Mouse (Mus musculus): ENCODE measurements around the gene Ceacam14. TPM values are rescaled to one million over a fixed set of nuclear protein-coding genes. Genes with fewer than 3 reads are reported as not detected.

The Ceacam14 gene
- not detected in 2 replicates for polyA plus RNA-seq (2011; ENCODE audit: insufficient read depth, insufficient read length, low replicate concordance, missing spikeins)

DNA sequence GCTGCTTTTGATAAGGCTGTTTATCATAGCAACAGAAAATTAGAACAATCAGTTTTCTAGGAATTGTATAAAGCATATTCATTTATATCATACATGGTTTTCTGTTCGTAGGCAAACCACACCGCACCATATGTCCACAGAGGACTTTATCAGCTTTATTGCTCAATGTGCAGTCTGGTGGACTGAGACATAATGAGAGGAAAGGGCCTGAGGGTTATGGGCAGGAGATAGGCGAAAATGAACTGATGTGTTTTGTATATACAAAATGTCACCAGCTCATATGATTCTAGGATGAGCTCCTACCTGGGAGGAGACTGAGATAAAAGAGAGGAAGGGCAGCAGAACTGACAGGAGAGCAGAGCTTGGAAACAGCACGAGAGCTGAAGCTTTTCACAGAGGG, at the start of gene Ceacam14:
Gene Ceacam14, plus strand, starts transcription at position 301 of the 400 bp plus-strand sequence.
- 61% methylated on average over 4 of the region's 4 CpGs for WGBS
- TF ChIP-seq POLR2A (IDR thresholded peaks at IDR 0.05; ENCODE audit: borderline replicate concordance, control insufficient read depth, low read depth, low read length): no peak
- TF ChIP-seq CTCF (IDR thresholded peaks at IDR 0.05; ENCODE audit: control insufficient read depth, insufficient read depth, low read length): no peak

More for the DNA sequence above, at the start of gene Ceacam14:
- Histone ChIP-seq H3K27ac (ENCODE audit: control insufficient read depth, insufficient read depth, low read depth, low read length, poor library complexity) (no peak within 1 kb of the TSS), H3K4me3 (replicated peaks; ENCODE audit: control insufficient read depth, low read depth, low read length) (no peak within 1 kb of the TSS), H3K4me1 (ENCODE audit: control insufficient read depth, insufficient read depth, low read length) (no peaks in the 10 kb centered on the region)

Other genes starting within 250 kb of the Ceacam14 start
- not detected in 2 replicates for gene Ceacam5, start 99.4 kb upstream of the Ceacam14 start, polyA plus RNA-seq (2011; ENCODE audit: insufficient read depth, insufficient read length, low replicate concordance, missing spikeins)
- not detected in 2 replicates for gene Gm5155, start 59.1 kb downstream of the Ceacam14 start, polyA plus RNA-seq (2011; ENCODE audit: insufficient read depth, insufficient read length, low replicate concordance, missing spikeins)
- not detected in 2 replicates for gene Ceacam11, start 159.5 kb downstream of the Ceacam14 start, polyA plus RNA-seq (2011; ENCODE audit: insufficient read depth, insufficient read length, low replicate concordance, missing spikeins)
- gene Ceacam13, start 197.3 kb downstream of the Ceacam14 start, polyA plus RNA-seq (2011; ENCODE audit: insufficient read depth, insufficient read length, low replicate concordance, missing spikeins): not detected in 2 replicates